22 mouse cellular contexts compared by ENCODE assay signal in the genomic region with DNA sequence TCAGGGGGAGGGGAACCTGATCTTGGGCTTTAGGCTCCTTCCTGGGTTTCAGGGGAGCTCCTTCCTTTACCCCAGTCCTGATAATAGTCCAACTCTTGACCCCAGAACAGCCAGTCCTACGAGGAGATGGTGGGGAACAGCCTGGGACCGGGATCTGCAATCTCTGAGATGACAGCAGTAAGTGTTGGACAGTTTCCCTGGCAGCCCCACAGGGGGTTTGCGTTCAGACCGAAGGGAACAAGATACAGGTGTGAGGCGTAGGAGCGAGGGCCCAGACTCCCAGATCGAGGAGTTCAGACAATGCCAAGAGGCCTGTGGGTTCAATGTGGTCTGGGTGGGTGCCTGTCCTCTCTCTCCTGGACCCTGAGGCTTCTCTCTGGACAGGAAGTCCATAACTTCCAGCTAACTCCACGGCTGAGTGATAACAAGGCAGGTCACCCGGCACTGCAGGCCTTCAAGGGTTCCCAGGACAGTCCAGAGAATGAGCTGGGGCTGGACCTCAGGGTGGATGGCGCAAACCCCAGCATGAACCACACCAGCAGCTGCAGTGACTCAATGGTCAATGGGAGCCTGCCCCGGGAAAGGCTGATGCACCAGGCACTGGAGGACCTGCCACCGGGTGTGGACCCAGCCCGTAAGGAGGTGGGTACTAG. TPM values are rescaled to one million over a fixed set of nuclear protein-coding genes. Genes with fewer than 3 reads are reported as not detected.
DNase-seq lines count a peak whose midpoint lies in the region; ATAC-seq and TF ChIP-seq lines count a peak whose summit lies in the region.
"Had no signal": no experiment of that assay in that cellular context is flagged by ENCODE, and none has a peak within 500 bp of the region (broad histone marks: within the 10 kb centered on the region; RNA-seq: fewer than 3 reads in every experiment).

No protein-coding gene starts in this region.

- no peak overlapping the region for H3K27ac ChIP-seq in heart, embryonic 13.5 days (replicated peaks)
- H3K27ac ChIP-seq: embryonic facial prominence, embryonic 10.5 days; embryonic facial prominence, embryonic 12.5 days; forebrain, embryonic 13.5 days; forebrain, embryonic 15.5 days had no signal

- 61% methylated on average over 13 of the region's 13 CpGs for WGBS in heart, embryonic 13.5 days

- no peak overlapping the region for H3ac ChIP-seq in myocyte (ENCODE audit: control insufficient read depth, insufficient read length)

- intact Hi-C loops in heart, postnatal 36 days (cut with DNase I), result no loop called here

- no peak for ATAC-seq in heart, embryonic 13.5 days (ENCODE audit: extremely low read depth, insufficient number of reproducible peaks, low FRiP score, low TSS enrichment)
- ATAC-seq: activated CD4-positive, CD25-positive, alpha-beta regulatory T cell, adult 4 months; CD4-positive, CD25-positive, alpha-beta regulatory T cell, adult 4 months; forebrain, embryonic 13.5 days; forebrain, embryonic 15.5 days; forebrain, postnatal 0 days; Patski had no signal

- peak; percentile 50 to 59 for DNase-seq in cerebellum, postnatal 10 days
- no peak for DNase-seq in cerebellum, adult 18-20 months
- no peak for DNase-seq in heart, postnatal 36 days
- DNase-seq: adrenal gland, adult 8-10 months; adrenal gland, postnatal 14 days; adrenal gland, postnatal 36 days; B cell, adult 2 months; cerebellum, adult 11-12 months; cerebellum, adult 8-10 months; cerebellum, adult 9-11 months; cerebellum, postnatal 25 days; forebrain, postnatal 0 days had no signal

- no peaks in the 10 kb centered on the region for H3K79me2 ChIP-seq in myocyte (ENCODE audit: control insufficient read depth, insufficient read depth)

- peaks cover 12% of the 10 kb centered on the region for H3K27me3 ChIP-seq in heart, embryonic 13.5 days (replicated peaks)
- H3K27me3 ChIP-seq in myocyte (ENCODE audit: control insufficient read depth, insufficient read depth, insufficient read length), result peaks cover 15% of the 10 kb centered on the region
- H3K27me3 ChIP-seq: embryonic facial prominence, embryonic 12.5 days; forebrain, embryonic 13.5 days; forebrain, embryonic 15.5 days; Patski had no signal

- H3K4me2 ChIP-seq in heart, embryonic 13.5 days, result no peak overlapping the region
- no peak overlapping the region for H3K4me2 ChIP-seq in myocyte (ENCODE audit: low read depth)
- H3K4me2 ChIP-seq: embryonic facial prominence, embryonic 12.5 days; forebrain, embryonic 13.5 days; forebrain, embryonic 15.5 days had no signal

- no peaks in the 10 kb centered on the region for H3K9me3 ChIP-seq in heart, embryonic 13.5 days
- H3K9me3 ChIP-seq: embryonic facial prominence, embryonic 10.5 days; embryonic facial prominence, embryonic 12.5 days; forebrain, embryonic 13.5 days; forebrain, embryonic 15.5 days had no signal

- H3K36me3 ChIP-seq in heart, embryonic 13.5 days, result peaks cover 38% of the 10 kb centered on the region
- H3K36me3 ChIP-seq in myocyte (ENCODE audit: control insufficient read depth, insufficient read depth), result no peaks in the 10 kb centered on the region
- H3K36me3 ChIP-seq: forebrain, embryonic 15.5 days; G1E had no signal

- no peak for TF ChIP-seq POLR2A in myocyte (IDR thresholded peaks at IDR 0.05; ENCODE audit: insufficient read length, low read depth)

- H3K9ac ChIP-seq in heart, embryonic 13.5 days, result peak overlapping the region; percentile 37; the same call in 1 of the 2 replicates
- H3K9ac ChIP-seq: embryonic facial prominence, embryonic 12.5 days; forebrain, embryonic 13.5 days; forebrain, embryonic 15.5 days; forebrain, postnatal 0 days had no signal

- H3K4me1 ChIP-seq in heart, embryonic 13.5 days, result peaks cover 29% of the 10 kb centered on the region
- H3K4me1 ChIP-seq: forebrain, embryonic 13.5 days; forebrain, embryonic 15.5 days had no signal

- H3K4me3 ChIP-seq in heart, embryonic 13.5 days, result no peak overlapping the region
- H3K4me3 ChIP-seq in myocyte, result no peak overlapping the region
- H3K4me3 ChIP-seq: embryonic facial prominence, embryonic 10.5 days; embryonic facial prominence, embryonic 12.5 days; forebrain, embryonic 13.5 days; forebrain, embryonic 15.5 days had no signal

TF ChIP-seq in myocyte, 11 proteins besides CTCF, POLR2A, EP300 and RAD21:
- no peak for TF ChIP-seq USF1 (IDR thresholded peaks at IDR 0.05; ENCODE audit: low read depth)
- no peak for TF ChIP-seq CEBPB (IDR thresholded peaks at IDR 0.05; ENCODE audit: insufficient read depth, poor library complexity, severe bottlenecking)
- no peak for TF ChIP-seq E2F4 (IDR thresholded peaks at IDR 0.05; ENCODE audit: insufficient read depth)
- no peak for TF ChIP-seq REST (IDR thresholded peaks at IDR 0.05; ENCODE audit: insufficient read depth, insufficient read length)
- TF ChIP-seq MAX (IDR thresholded peaks at IDR 0.05; ENCODE audit: low read depth), result no peak
- TF ChIP-seq MYOD1 (IDR thresholded peaks at IDR 0.05; ENCODE audit: control insufficient read depth in 1 of 3, insufficient read length in 2 of 3, low read depth in 2 of 3), result peak in 1 of 3 experiments; percentile 8
- no peak for TF ChIP-seq TCF3 (IDR thresholded peaks at IDR 0.05; ENCODE audit: insufficient read length, low read depth)
- no peak for TF ChIP-seq SRF (IDR thresholded peaks at IDR 0.05; ENCODE audit: control insufficient read depth, insufficient read length, low read depth)
- peak; percentile 11 for TF ChIP-seq POLR2AphosphoS2 (IDR thresholded peaks at IDR 0.05; ENCODE audit: insufficient read length, low read depth)
- peak in 1 of 3 experiments; percentile 24 for TF ChIP-seq MYOG (IDR thresholded peaks at IDR 0.05; ENCODE audit: control insufficient read depth in 1 of 3, insufficient read depth in 1 of 3, insufficient read length in 2 of 3, low read depth in 2 of 3)

RNA-seq across cellular contexts. Expression of a gene that starts 17.7 kb away (rescaled TPM):
- 10.6 and 11.5 TPM in 2 replicates for polyA plus RNA-seq in heart, embryonic 13.5 days (2015; fragmentation: Nextera tagmentation; extraction: Ambion mirVana)
- total RNA-seq in heart, postnatal 36 days (2021), result under 1 TPM; 0.41 to 0.69 TPM
- polyA plus RNA-seq in myocyte (2012; fragmentation: generic; extraction: Trizol), result 1.4 TPM
- total RNA-seq: G1E had no signal
- polyA plus RNA-seq: G1E had no signal

RNA-seq across cellular contexts. Expression of a gene that starts 23.0 kb away (rescaled TPM):
- 15.8 and 16.5 TPM in 2 replicates for polyA plus RNA-seq in heart, embryonic 13.5 days (2015; fragmentation: Nextera tagmentation; extraction: Ambion mirVana)
- total RNA-seq in heart, postnatal 36 days (2021), result 10 to 100 TPM; 18.2 to 20.3 TPM
- polyA plus RNA-seq in myocyte (2012; fragmentation: generic; extraction: Trizol), result 9.9 TPM
- total RNA-seq: G1E had no signal
- polyA plus RNA-seq: G1E had no signal

RNA-seq across cellular contexts. Expression of a gene that starts 32.0 kb away (rescaled TPM):
- 0.21 and 0.29 TPM in 2 replicates for polyA plus RNA-seq in heart, embryonic 13.5 days (2015; fragmentation: Nextera tagmentation; extraction: Ambion mirVana)
- under 1 TPM; 0.14 to 0.31 TPM for total RNA-seq in heart, postnatal 36 days (2021)
- 0.07 TPM for polyA plus RNA-seq in myocyte (2012; fragmentation: generic; extraction: Trizol)
- total RNA-seq: G1E had no signal
- polyA plus RNA-seq: CD4-positive, CD25-positive, alpha-beta regulatory T cell, adult 4 months; G1E had no signal

Comparison
In these comparisons a context has a peak if more than half of its experiments do, and no peak if none do; other contexts are left out.
1. DNase-seq: peak in cerebellum, postnatal 10 days (2 of 2); none in cerebellum, adult 18-20 months (0 of 2) and heart, postnatal 36 days (0 of 2).